Mouse (Mus musculus): ENCODE data around the gene Arpc5.

GRCm38 (mm10) chr1:152793495-152794130 lies 27.3 kb downstream of the Arpc5 start:
- no peak for TF ChIP-seq POLR2A (IDR thresholded peaks at IDR 0.05; ENCODE audit: low read depth, low read length)
- no peak for TF ChIP-seq CTCF (IDR thresholded peaks at IDR 0.05; ENCODE audit: borderline replicate concordance, insufficient read depth, low read length)
